Mouse (Mus musculus): ENCODE results near the gene G0s2. TPM values are rescaled to one million over a fixed set of nuclear protein-coding genes. Genes with fewer than 3 reads are reported as not detected.

The G0s2 gene
- polyA plus RNA-seq (2015; fragmentation: Nextera tagmentation; extraction: Ambion mirVana) = 32.3 and 36.3 TPM in 2 replicates

DNA sequence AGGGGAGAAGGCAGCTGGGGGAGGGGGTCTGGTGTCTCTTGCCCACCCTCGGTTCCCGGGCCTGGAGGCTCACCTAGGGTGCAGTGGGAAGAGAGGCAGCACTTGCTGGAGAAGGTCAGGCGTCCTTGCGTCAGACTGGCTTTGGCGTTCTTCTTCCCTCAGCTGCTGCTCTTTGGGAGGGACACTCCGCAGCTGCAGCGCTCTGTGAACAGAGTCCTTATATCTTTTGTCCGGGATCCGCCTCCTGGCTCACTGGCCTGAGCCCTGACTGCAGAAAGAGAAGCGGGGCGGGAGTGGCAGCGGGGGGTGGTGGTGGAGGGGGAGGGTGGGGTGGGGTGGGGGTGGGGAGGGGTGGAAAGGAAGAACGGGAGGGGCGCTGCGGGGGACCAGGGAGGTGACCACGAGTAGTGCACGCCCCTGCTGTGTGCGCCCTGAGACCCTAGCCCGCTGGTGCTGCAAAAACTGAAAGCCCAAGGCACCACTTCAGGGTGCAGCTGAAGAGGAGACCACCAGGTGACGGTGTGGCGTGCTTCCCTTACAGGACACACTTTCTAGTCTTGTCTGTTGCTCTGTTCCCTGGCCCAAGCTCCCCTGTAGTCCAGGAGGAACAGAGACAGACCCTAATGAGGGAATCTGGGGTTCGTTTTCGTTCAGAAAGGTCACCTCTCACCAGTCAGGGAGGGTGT, at the start of gene G0s2:
Gene G0s2 (minus strand): TSS at position 302 of the 686 bp plus-strand sequence.

GRCm38 (mm10) chr1:193263955-193264598, 8.9 kb downstream of the G0s2 start, which contains the start of gene Hsd11b1:
Hsd11b1 (minus strand) TSS chr1:193264075.

Other genes with a start within 250 kb of the G0s2 start
- 3.5 and 3.9 TPM in 2 replicates for gene Syt14, start 237.4 kb downstream of the G0s2 start, polyA plus RNA-seq (2015; fragmentation: Nextera tagmentation; extraction: Ambion mirVana)
- gene Diexf, start 142.9 kb downstream of the G0s2 start, polyA plus RNA-seq (2015; fragmentation: Nextera tagmentation; extraction: Ambion mirVana) = 3.8 and 4.1 TPM in 2 replicates
- gene Irf6, start 120.1 kb downstream of the G0s2 start, polyA plus RNA-seq (2015; fragmentation: Nextera tagmentation; extraction: Ambion mirVana) = 0.69 and 0.81 TPM in 2 replicates
- gene A130010J15Rik, start 105.2 kb downstream of the G0s2 start, polyA plus RNA-seq (2015; fragmentation: Nextera tagmentation; extraction: Ambion mirVana) = 5.4 and 6.3 TPM in 2 replicates
- gene Traf3ip3, start 71.5 kb downstream of the G0s2 start, polyA plus RNA-seq (2015; fragmentation: Nextera tagmentation; extraction: Ambion mirVana) = 16.4 and 21.4 TPM in 2 replicates
- 1.9 and 2.3 TPM in 2 replicates for gene Lamb3, start 65.5 kb downstream of the G0s2 start, polyA plus RNA-seq (2015; fragmentation: Nextera tagmentation; extraction: Ambion mirVana)
- 14.0 and 21.9 TPM in 2 replicates for gene Hsd11b1, start 9.1 kb downstream of the G0s2 start, polyA plus RNA-seq (2015; fragmentation: Nextera tagmentation; extraction: Ambion mirVana)
- gene Camk1g, start 97.1 kb upstream of the G0s2 start, polyA plus RNA-seq (2015; fragmentation: Nextera tagmentation; extraction: Ambion mirVana) = 0.70 and 1.3 TPM in 2 replicates

Data from spleen, postnatal 0 days (tissue).